Mouse (Mus musculus) ES-Bruce4 (cell line): Measurements from ENCODE around the gene Ikzf3.

Experiments
- CTCF ChIP-seq: IDR thresholded peaks from one replicate; pipeline ENCODE4 v1.8.1; 2011; ENCODE audit warnings: low read depth, low read length
- POLR2A ChIP-seq: IDR thresholded peaks from one replicate; pipeline ENCODE4 v1.8.1; 2011; ENCODE audit warnings: low read length; ENCODE audit not compliant: insufficient read depth

GRCm38 (mm10) chr11:98457367-98458120 is 88.3 kb downstream of the Ikzf3 start:
- TF ChIP-seq CTCF (peak; percentile 64), POLR2A (no peak)
